Mouse (Mus musculus) ES-E14 (cell line): Measurements from ENCODE around the gene Cd6. TPM values are rescaled to one million over a fixed set of nuclear protein-coding genes. Genes with fewer than 3 reads are reported as not detected.

Experiments used
- DNase-seq: peaks from one replicate; pipeline ENCODE4 v3.0.0-alpha.2; 2013; ENCODE audit warnings: low read depth, low spot score
- H3K27ac ChIP-seq: 2 replicates; pipeline ENCODE4 v1.5.1; 2012; ENCODE audit warnings: low read depth, mild to moderate bottlenecking, low read length, moderate library complexity, mixed read lengths; ENCODE audit not compliant: poor library complexity, insufficient read depth, severe bottlenecking
- H3K36me3 ChIP-seq: 2 replicates; pipeline ENCODE4 v1.6.1; 2012; ENCODE audit warnings: mild to moderate bottlenecking, low read length, moderate library complexity, mixed read lengths; ENCODE audit not compliant: control insufficient read depth, poor library complexity, insufficient read depth, severe bottlenecking
- H3K4me1 ChIP-seq, 2 experiments: fragments of 150-350 bp in 1 of 2; sonication (generic) in 1 of 2; 2 replicates each; pipeline ENCODE4 v1.6.1; 2012; ENCODE audit warnings: low read length in 2 of 2, mild to moderate bottlenecking in 1 of 2, mixed read lengths in 1 of 2; ENCODE audit not compliant: control insufficient read depth in 2 of 2, insufficient read depth in 2 of 2, poor library complexity in 1 of 2
- H3K4me3 ChIP-seq, 2 experiments: fragments of 150-350 bp in 1 of 2; sonication (generic) in 1 of 2; 2 replicates each; pipeline ENCODE4 v1.5.1; 2012; ENCODE audit warnings: low read length in 2 of 2, low read depth in 1 of 2, mild to moderate bottlenecking in 1 of 2, mixed read lengths in 1 of 2; ENCODE audit not compliant: insufficient read depth in 1 of 2, poor library complexity in 1 of 2, severe bottlenecking in 1 of 2
- H3K9ac ChIP-seq: 2 replicates; pipeline ENCODE4 v1.6.1; 2012; ENCODE audit warnings: low read depth, mild to moderate bottlenecking, low read length, mixed read lengths; ENCODE audit not compliant: poor library complexity, insufficient read depth, severe bottlenecking
- H3K9me3 ChIP-seq: fragments of 150-350 bp; sonication (generic); 2 replicates; pipeline ENCODE4 v1.6.1; 2012; ENCODE audit warnings: low read depth, mild to moderate bottlenecking, low read length; ENCODE audit not compliant: control insufficient read depth, insufficient read depth
- CHD2 ChIP-seq: IDR thresholded peaks from 2 replicates; pipeline ENCODE4 v1.6.1; 2014; ENCODE audit warnings: mild to moderate bottlenecking, low read depth, low read length, inconsistent platforms
- HCFC1 ChIP-seq: IDR thresholded peaks from 2 replicates; pipeline ENCODE4 v1.6.1; 2012; ENCODE audit warnings: low read length, inconsistent platforms, borderline replicate concordance; ENCODE audit not compliant: insufficient read depth
- MAFK ChIP-seq: IDR thresholded peaks from 2 replicates; pipeline ENCODE4 v1.6.1; 2014; ENCODE audit warnings: mild to moderate bottlenecking, low read depth, low read length, inconsistent platforms; ENCODE audit not compliant: insufficient read depth
- ZC3H11A ChIP-seq: IDR thresholded peaks from 2 replicates; pipeline ENCODE4 v1.6.1; 2012; ENCODE audit warnings: low read depth, mild to moderate bottlenecking, inconsistent platforms, low read length, borderline replicate concordance
- ZNF384 ChIP-seq: IDR thresholded peaks from 2 replicates; pipeline ENCODE4 v1.6.1; 2012; ENCODE audit warnings: low read depth, low read length, inconsistent platforms
- in situ Hi-C, 2 experiments: fragments of 600-800 bp; cut with MboI; formaldehyde crosslinking; loops; one replicate each; pipeline ENCODE4 v1.15.1; 2025; ENCODE audit warnings: low sequenced_read_pairs in 2 of 2, inconsistent platforms in 1 of 2; ENCODE audit not compliant: unreplicated experiment in 2 of 2
- total RNA-seq: library from RNA; depleted of rRNA; stranded (reverse); fragments of 300-350 nt; gene quantifications from 2 replicates; pipeline ENCODE4 v1.2.3, GENCODE M21; 2012

The Cd6 gene
- total RNA-seq, 1 experiment, result 3.4 TPM

- in situ Hi-C loops, result no loop called here
- TF ChIP-seq MAFK, result no peak
- no peak for TF ChIP-seq ZC3H11A
- no peaks in the 10 kb centered on the region for H3K4me1 ChIP-seq
- H3K36me3 ChIP-seq, result no peaks in the 10 kb centered on the region
- H3K9ac ChIP-seq, result no peak overlapping the region
- H3K4me3 ChIP-seq, result no peak overlapping the region
- no peak overlapping the region for H3K27ac ChIP-seq
- DNase-seq, result no peak
- no peaks in the 10 kb centered on the region for H3K9me3 ChIP-seq
Observed at GRCm38 (mm10) chr19:10774141-10774540, 55.7 kb downstream of the Cd6 start.

GRCm38 (mm10) chr19:10773384-10773783 is 56.5 kb downstream of the Cd6 start:
- Histone ChIP-seq H3K9ac (no peak overlapping the region), H3K36me3 (no peaks in the 10 kb centered on the region), H3K9me3 (no peaks in the 10 kb centered on the region), H3K27ac (no peak overlapping the region), H3K4me3 (no peak overlapping the region), H3K4me1 (no peaks in the 10 kb centered on the region)
- TF ChIP-seq ZC3H11A (no peak), MAFK (no peak), CHD2 (no peak)
- in situ Hi-C loops, result no loop called here
- no peak for DNase-seq

- Histone ChIP-seq H3K4me1 (no peaks in the 10 kb centered on the region), H3K27ac (no peak overlapping the region), H3K9me3 (no peaks in the 10 kb centered on the region), H3K9ac (no peak overlapping the region), H3K36me3 (no peaks in the 10 kb centered on the region), H3K4me3 (no peak overlapping the region)
- in situ Hi-C loops, result no loop called here
- no peak for TF ChIP-seq ZNF384
- TF ChIP-seq ZC3H11A, result no peak
- TF ChIP-seq MAFK, result no peak
- no peak for TF ChIP-seq HCFC1
- no peak for TF ChIP-seq CHD2
- no peak for DNase-seq
Observed at GRCm38 (mm10) chr19:10772866-10773265, 57.0 kb downstream of the Cd6 start.

DNA sequence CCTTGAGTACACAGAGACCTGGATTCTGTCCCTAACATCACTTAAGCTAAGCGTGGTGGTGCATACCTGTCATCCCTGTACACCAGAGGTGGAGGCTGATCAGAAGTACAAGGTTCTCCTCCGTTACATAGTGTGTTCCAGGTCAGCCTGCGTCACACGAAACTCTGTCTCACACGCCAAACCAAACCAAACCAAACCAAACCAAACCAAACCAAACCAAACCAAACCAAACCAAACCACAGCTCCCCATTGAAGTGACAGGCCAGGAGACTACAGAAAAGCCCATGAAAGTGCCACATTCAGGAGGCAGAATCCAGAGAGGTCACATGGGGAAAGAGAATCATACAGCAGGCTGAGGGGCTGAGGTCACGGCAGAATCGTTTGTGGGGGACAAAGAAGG is 57.9 kb downstream of the Cd6 start:
- in situ Hi-C loops, result no loop called here
- no peak for TF ChIP-seq ZNF384
- no peak for TF ChIP-seq HCFC1
- no peak for TF ChIP-seq CHD2
- TF ChIP-seq MAFK, result no peak
- TF ChIP-seq ZC3H11A, result no peak

GRCm38 (mm10) chr19:10769429-10770195 is 60.2 kb downstream of the Cd6 start:
- H3K9ac ChIP-seq, result no peak overlapping the region
- DNase-seq, result no peak
- H3K4me1 ChIP-seq, result no peaks in the 10 kb centered on the region
- no peaks in the 10 kb centered on the region for H3K9me3 ChIP-seq
- TF ChIP-seq ZC3H11A (no peak), HCFC1 (no peak), CHD2 (no peak), ZNF384 (no peak), MAFK (no peak)
- H3K27ac ChIP-seq, result no peak overlapping the region
- in situ Hi-C loops, result no loop called here
- H3K36me3 ChIP-seq, result no peaks in the 10 kb centered on the region
- H3K4me3 ChIP-seq, result no peak overlapping the region

More for the DNA sequence above, 57.9 kb downstream of the Cd6 start:
- Histone ChIP-seq H3K36me3 (no peaks in the 10 kb centered on the region), H3K9ac (no peak overlapping the region), H3K9me3 (no peaks in the 10 kb centered on the region), H3K27ac (no peak overlapping the region), H3K4me3 (no peak overlapping the region), H3K4me1 (no peaks in the 10 kb centered on the region)
- no peak for DNase-seq
